Mouse (Mus musculus): ENCODE measurements around the gene Pdia6.

DNA sequence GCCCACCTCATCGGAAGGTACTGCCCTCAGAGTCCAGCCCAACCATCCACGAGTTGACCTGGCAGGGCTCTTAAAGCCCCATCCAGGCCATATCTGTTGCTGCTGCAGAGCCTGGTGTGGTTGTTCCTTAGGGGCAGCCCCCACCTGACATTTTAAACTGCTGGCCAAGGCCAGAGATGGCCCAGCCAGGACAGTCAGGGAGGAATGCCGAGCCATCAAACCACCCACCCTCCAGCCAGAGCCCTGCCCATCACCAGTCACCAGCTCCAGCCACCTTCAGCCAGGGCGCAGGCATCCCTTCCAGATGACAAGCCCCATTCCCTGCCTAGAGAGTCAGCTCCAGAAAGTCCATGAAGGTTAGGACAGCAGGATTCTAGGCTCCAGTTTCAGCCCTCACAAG, 22.2 kb downstream of the Pdia6 start:
- TF ChIP-seq POLR2A (IDR thresholded peaks at IDR 0.05; ENCODE audit: insufficient read depth, low read depth, low read length) (no peak), CTCF (IDR thresholded peaks at IDR 0.05) (no peak), EP300 (IDR thresholded peaks at IDR 0.05; ENCODE audit: insufficient read depth, low read depth, low read length) (no peak)
